13 mouse cellular contexts compared by ENCODE assay signal in the genomic region with DNA sequence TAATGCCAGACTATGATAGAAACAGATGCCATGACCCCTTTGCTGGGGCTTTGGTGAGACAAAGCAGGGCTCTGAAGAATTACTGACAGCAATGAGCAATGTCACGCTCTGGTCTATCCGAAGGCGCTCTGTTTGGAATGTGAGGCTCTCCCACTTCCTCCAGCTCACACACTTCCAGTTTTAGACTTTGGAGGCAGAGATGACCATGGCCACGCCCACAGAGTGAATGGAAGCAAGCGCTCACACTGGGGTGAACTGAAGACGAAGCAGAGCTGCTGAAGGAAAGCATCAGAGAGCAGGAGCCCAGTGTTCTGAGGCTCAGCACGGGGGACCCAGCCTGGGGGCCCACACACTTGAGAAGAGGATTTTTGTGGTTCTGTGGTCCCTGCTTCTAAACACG. TPM values are rescaled to one million over a fixed set of nuclear protein-coding genes. Genes with fewer than 3 reads are reported as not detected.
DNase-seq lines count a peak whose midpoint lies in the region; ATAC-seq and TF ChIP-seq lines count a peak whose summit lies in the region.
"Had no signal": no experiment of that assay in that cellular context is flagged by ENCODE, and none has a peak within 500 bp of the region (broad histone marks: within the 10 kb centered on the region; RNA-seq: fewer than 3 reads in every experiment).

No protein-coding gene starts in this region.

- peak overlapping the region; percentile 35 for H3K4me3 ChIP-seq in heart, embryonic 10.5 days
- H3K4me3 ChIP-seq in embryonic facial prominence, embryonic 15.5 days (replicated peaks) = 0 out of 2 replicates have a peak overlapping the region, but pooled peaks have one; percentile 7
- no peak overlapping the region for H3K4me3 ChIP-seq in kidney, postnatal 0 days (replicated peaks; ENCODE audit: low read depth, low read length)
- H3K4me3 ChIP-seq in hindbrain, embryonic 14.5 days (replicated peaks; ENCODE audit: low read length) = no peak overlapping the region

- H3K4me2 ChIP-seq in embryonic facial prominence, embryonic 15.5 days (replicated peaks) = no peak overlapping the region
- H3K4me2 ChIP-seq in kidney, postnatal 0 days (ENCODE audit: low read length) = no peak overlapping the region
- H3K4me2 ChIP-seq in hindbrain, embryonic 14.5 days (replicated peaks) = no peak overlapping the region

- H3K27me3 ChIP-seq in heart, embryonic 10.5 days (ENCODE audit: insufficient read depth, poor library complexity, severe bottlenecking) = no peaks in the 10 kb centered on the region
- no peaks in the 10 kb centered on the region for H3K27me3 ChIP-seq in embryonic facial prominence, embryonic 15.5 days
- H3K27me3 ChIP-seq in kidney, postnatal 0 days (ENCODE audit: insufficient read depth, low read length) = no peaks in the 10 kb centered on the region
- H3K27me3 ChIP-seq in hindbrain, embryonic 14.5 days (ENCODE audit: control insufficient read depth, insufficient read depth, low read length) = no peaks in the 10 kb centered on the region

- no peaks in the 10 kb centered on the region for H3K36me3 ChIP-seq in heart, embryonic 10.5 days
- no peaks in the 10 kb centered on the region for H3K36me3 ChIP-seq in embryonic facial prominence, embryonic 15.5 days
- no peaks in the 10 kb centered on the region for H3K36me3 ChIP-seq in kidney, postnatal 0 days (ENCODE audit: insufficient read depth, low read length)
- H3K36me3 ChIP-seq in hindbrain, embryonic 14.5 days (replicated peaks; ENCODE audit: control insufficient read depth, insufficient read depth) = no peaks in the 10 kb centered on the region

- TF ChIP-seq CTCF in kidney, postnatal 0 days (IDR thresholded peaks at IDR 0.05; ENCODE audit: low read depth) = no peak

- WGBS in heart, embryonic 10.5 days = 27% methylated on average over 8 of the region's 8 CpGs
- WGBS in embryonic facial prominence, embryonic 15.5 days = 38% methylated on average over 8 of the region's 8 CpGs
- 45% methylated on average over 8 of the region's 8 CpGs for WGBS in kidney, postnatal 0 days
- 52% methylated on average over 8 of the region's 8 CpGs for WGBS in hindbrain, embryonic 14.5 days

- H3K4me1 ChIP-seq in heart, embryonic 10.5 days = peaks cover 14% of the 10 kb centered on the region
- no peaks in the 10 kb centered on the region; the same call in 1 of the 2 replicates for H3K4me1 ChIP-seq in embryonic facial prominence, embryonic 15.5 days
- no peaks in the 10 kb centered on the region for H3K4me1 ChIP-seq in kidney, postnatal 0 days (replicated peaks; ENCODE audit: insufficient read depth, low read length)
- H3K4me1 ChIP-seq in hindbrain, embryonic 14.5 days (replicated peaks; ENCODE audit: control insufficient read depth, insufficient read depth, low read length) = no peaks in the 10 kb centered on the region

- intact Hi-C loops in heart, postnatal 25 days (cut with DNase I) = no loop called here

- no peak overlapping the region for H3K9ac ChIP-seq in embryonic facial prominence, embryonic 15.5 days
- H3K9ac ChIP-seq in kidney, postnatal 0 days (ENCODE audit: low read depth, low read length) = no peak overlapping the region
- H3K9ac ChIP-seq in hindbrain, embryonic 14.5 days = no peak overlapping the region

- H3K27ac ChIP-seq in heart, embryonic 10.5 days = peak overlapping the region; percentile 75; the same call in 1 of the 2 replicates
- H3K27ac ChIP-seq in embryonic facial prominence, embryonic 15.5 days (replicated peaks) = no peak overlapping the region
- no peak overlapping the region for H3K27ac ChIP-seq in kidney, postnatal 0 days
- no peak overlapping the region for H3K27ac ChIP-seq in hindbrain, embryonic 14.5 days
- H3K27ac ChIP-seq: macrophage had no signal

- no peak for DNase-seq in heart, embryonic 10.5 days (ENCODE audit: low spot score)
- no peak for DNase-seq in heart, postnatal 25 days (ENCODE audit: low spot score)
- peak; percentile 27 for DNase-seq in 3134 (ENCODE audit: extremely low read depth, insufficient read length, low spot score)
- peak; percentile 47 for DNase-seq in kidney, postnatal 0 days (ENCODE audit: low spot score)
- no peak for DNase-seq in hindbrain, embryonic 14.5 days (ENCODE audit: low spot score)
- no peak for DNase-seq in cerebellum, adult 11-12 months
- DNase-seq: adrenal gland, postnatal 36 days; cerebellum, adult 2 months; right cerebral cortex, postnatal 4 days had no signal

- ATAC-seq in embryonic facial prominence, embryonic 15.5 days (ENCODE audit: insufficient number of reproducible peaks, low FRiP score, low TSS enrichment, low read depth) = no peak; the same call in 1 of the 2 replicates
- no peak for ATAC-seq in kidney, postnatal 0 days (replicated peaks; ENCODE audit: low FRiP score, low read depth)
- ATAC-seq in hindbrain, embryonic 14.5 days (ENCODE audit: low FRiP score) = no peak
- ATAC-seq in megakaryocyte progenitor cell, adult 5-6 weeks (replicated peaks; ENCODE audit: poor library complexity) = no peak

- H3K9me3 ChIP-seq in heart, embryonic 10.5 days = no peaks in the 10 kb centered on the region
- no peaks in the 10 kb centered on the region for H3K9me3 ChIP-seq in embryonic facial prominence, embryonic 15.5 days (replicated peaks)
- no peaks in the 10 kb centered on the region for H3K9me3 ChIP-seq in kidney, postnatal 0 days (replicated peaks; ENCODE audit: low read length)
- no peaks in the 10 kb centered on the region for H3K9me3 ChIP-seq in hindbrain, embryonic 14.5 days (ENCODE audit: control insufficient read depth, low read length)

RNA-seq across cellular contexts. Expression of a gene that starts 37.3 kb away (rescaled TPM):
- polyA plus RNA-seq in heart, embryonic 10.5 days (2016; fragmentation: Nextera tagmentation; extraction: Ambion mirVana) = 3.5 and 4.1 TPM in 2 replicates
- 1 to 10 TPM in 1 of 2 experiments, under 1 TPM in 1; 0.99 to 1.7 TPM for total RNA-seq in heart, postnatal 25 days (2021)
- 3.1 and 4.1 TPM in 2 replicates for polyA plus RNA-seq in embryonic facial prominence, embryonic 15.5 days (2015; fragmentation: Nextera tagmentation; extraction: Ambion mirVana)
- 3.1 and 3.7 TPM in 2 replicates for polyA plus RNA-seq in kidney, postnatal 0 days (2015; fragmentation: Nextera tagmentation; extraction: Ambion mirVana)
- polyA plus RNA-seq in hindbrain, embryonic 14.5 days (2014; fragmentation: Nextera tagmentation; extraction: Ambion mirVana) = 0.81 and 1.1 TPM in 2 replicates
- total RNA-seq in megakaryocyte progenitor cell, adult 5-6 weeks (2015) = 0.54 and 1.8 TPM in 2 replicates
- 0.68 and 0.71 TPM in 2 replicates for total RNA-seq in megakaryocyte progenitor cell, adult 5-6 weeks (2017)
- total RNA-seq: monocyte, adult 5-6 weeks had no signal

Comparison
In these comparisons a context has a peak if more than half of its experiments do, and no peak if none do; other contexts are left out.
1. DNase-seq: peak in 3134 (single experiment) and kidney, postnatal 0 days (single experiment); none in heart, embryonic 10.5 days (single experiment), heart, postnatal 25 days (single experiment), hindbrain, embryonic 14.5 days (single experiment) and cerebellum, adult 11-12 months (single experiment).
2. H3K4me3 ChIP-seq: peak in heart, embryonic 10.5 days (single experiment) and embryonic facial prominence, embryonic 15.5 days (single experiment); none in kidney, postnatal 0 days (single experiment) and hindbrain, embryonic 14.5 days (single experiment).